Mouse (Mus musculus) forebrain, embryonic 11.5 days (tissue): ENCODE measurements around the gene Asb10. TPM values are rescaled to one million over a fixed set of nuclear protein-coding genes. Genes with fewer than 3 reads are reported as not detected.

Source experiments
- ATAC-seq: fragments of 200-750 bp; cut with Nextera tagmentation; replicated peaks from 2 replicates; pipeline ENCODE4 v1.8.0; 2017; ENCODE audit warnings: moderate TSS enrichment; ENCODE audit not compliant: low FRiP score
- DNase-seq: peaks from one replicate; pipeline ENCODE4 v3.0.0-alpha.2; 2017; ENCODE audit warnings: low spot score
- H3K27ac ChIP-seq: fragments of 300-500 bp; sonication (generic); 2 replicates; pipeline ENCODE4 v1.5.1; 2014; ENCODE audit warnings: low read depth, low read length
- H3K27me3 ChIP-seq: fragments of 300-500 bp; sonication (generic); 2 replicates; pipeline ENCODE4 v1.6.1; 2014; ENCODE audit warnings: mild to moderate bottlenecking, low read length, mixed read lengths; ENCODE audit not compliant: control insufficient read depth, insufficient read depth
- H3K36me3 ChIP-seq: fragments of 300-500 bp; sonication (generic); 2 replicates; pipeline ENCODE4 v1.6.1; 2014; ENCODE audit warnings: mild to moderate bottlenecking, low read length, moderate library complexity, mixed read lengths; ENCODE audit not compliant: control insufficient read depth, insufficient read depth
- H3K4me1 ChIP-seq: fragments of 300-500 bp; sonication (generic); replicated peaks from 2 replicates; pipeline ENCODE4 v1.6.1; 2014; ENCODE audit warnings: low read length, mixed read lengths; ENCODE audit not compliant: control insufficient read depth, insufficient read depth
- H3K4me2 ChIP-seq: fragments of 300-500 bp; sonication (generic); 2 replicates; pipeline ENCODE4 v1.6.1; 2014; ENCODE audit warnings: low read depth, mild to moderate bottlenecking, low read length, moderate library complexity, mixed read lengths; ENCODE audit not compliant: severe bottlenecking
- H3K4me3 ChIP-seq: fragments of 300-500 bp; sonication (generic); 2 replicates; pipeline ENCODE4 v1.5.1; 2014; ENCODE audit warnings: low read depth, low read length
- H3K9ac ChIP-seq: fragments of 300-500 bp; sonication (generic); 2 replicates; pipeline ENCODE4 v1.6.1; 2014; ENCODE audit warnings: low read length
- H3K9me3 ChIP-seq: fragments of 300-500 bp; sonication (generic); 2 replicates; pipeline ENCODE4 v1.6.1; 2016; ENCODE audit warnings: low read length, mixed read lengths; ENCODE audit not compliant: control insufficient read depth
- WGBS: fragments of 180-500 bp; shearing (Covaris S2); extraction: QIAGEN DNeasy Blood & Tissue Kit; methylation state at CpG from one replicate; pipeline ENCODE4 v1.1.7; 2014; 5-methylcytosine and 5-hydroxymethylcytosine counted together
- polyA plus RNA-seq: library from polyadenylated mRNA; unstranded; fragments of >200 nt; fragmentation: Nextera tagmentation; extraction: Ambion mirVana; gene quantifications from 2 replicates; pipeline ENCODE4 v1.2.1, GENCODE M21; 2014

The Asb10 gene
- polyA plus RNA-seq, 1 experiment from 2014 or later = not detected

DNA sequence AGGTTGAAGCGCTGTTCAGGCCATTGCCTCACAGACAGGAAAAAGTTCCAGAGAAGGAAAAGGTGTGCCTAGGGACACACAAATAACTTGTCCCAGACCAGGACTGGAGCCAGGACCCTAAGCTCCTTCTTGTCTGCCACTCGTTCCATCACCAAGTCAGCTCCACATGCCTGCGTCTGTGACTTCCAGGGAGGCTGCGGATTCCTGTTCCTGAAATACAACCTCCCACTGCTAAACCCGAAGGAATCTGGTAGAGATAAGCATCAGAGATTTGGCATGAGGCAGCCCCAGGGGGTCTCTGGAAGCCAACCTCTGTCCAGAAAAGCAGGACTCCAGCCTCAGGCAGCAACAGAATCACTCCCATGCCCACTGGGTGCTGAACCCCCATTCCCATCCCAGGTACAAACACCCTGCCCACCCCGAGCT lies 379 bp upstream of the Asb10 start:
- no peak for ATAC-seq

GRCm38 (mm10) chr5:24539571-24540296 lies 1.0 kb downstream of the Asb10 start:
- DNase-seq (no peak), ATAC-seq (no peak)
- H3K27me3 ChIP-seq = no peaks in the 10 kb centered on the region
- no peak overlapping the region for H3K27ac ChIP-seq
- no peaks in the 10 kb centered on the region for H3K9me3 ChIP-seq
- H3K4me3 ChIP-seq = no peak overlapping the region
- H3K4me1 ChIP-seq = no peaks in the 10 kb centered on the region
- no peak overlapping the region for H3K9ac ChIP-seq
- no peaks in the 10 kb centered on the region for H3K36me3 ChIP-seq
- 86% methylated on average over 22 of the region's 22 CpGs for WGBS
- no peak overlapping the region for H3K4me2 ChIP-seq

More for the DNA sequence above, 379 bp upstream of the Asb10 start:
- Histone ChIP-seq H3K9me3 (no peaks in the 10 kb centered on the region), H3K36me3 (no peaks in the 10 kb centered on the region), H3K4me3 (no peak overlapping the region), H3K27me3 (no peaks in the 10 kb centered on the region), H3K4me2 (no peak overlapping the region), H3K9ac (no peak overlapping the region), H3K4me1 (no peaks in the 10 kb centered on the region), H3K27ac (no peak overlapping the region)
- 43% methylated on average over 6 of the region's 6 CpGs for WGBS
- DNase-seq = no peak

- no peaks in the 10 kb centered on the region for H3K4me1 ChIP-seq
- H3K9me3 ChIP-seq = no peaks in the 10 kb centered on the region
- WGBS = 82% methylated on average over 16 of the region's 16 CpGs
- H3K4me3 ChIP-seq = no peak overlapping the region
- no peaks in the 10 kb centered on the region; the same call in 1 of the 2 replicates for H3K27me3 ChIP-seq
- no peak overlapping the region for H3K4me2 ChIP-seq
- no peaks in the 10 kb centered on the region for H3K36me3 ChIP-seq
- H3K9ac ChIP-seq = peak overlapping the region; percentile 10; the same call in 1 of the 2 replicates
- no peak overlapping the region for H3K27ac ChIP-seq
- ATAC-seq = no peak
- no peak for DNase-seq
Observed at GRCm38 (mm10) chr5:24537618-24538017, 3.2 kb downstream of the Asb10 start.

- Histone ChIP-seq H3K9me3 (no peaks in the 10 kb centered on the region), H3K36me3 (no peaks in the 10 kb centered on the region), H3K4me2 (no peak overlapping the region), H3K4me1 (no peaks in the 10 kb centered on the region), H3K27me3 (no peaks in the 10 kb centered on the region; the same call in 1 of the 2 replicates), H3K27ac (no peak overlapping the region), H3K9ac (no peak overlapping the region), H3K4me3 (no peak overlapping the region)
- 73% methylated on average over 5 of the region's 5 CpGs for WGBS
- DNase-seq (no peak), ATAC-seq (no peak)
Observed at GRCm38 (mm10) chr5:24536511-24536910, 4.3 kb downstream of the Asb10 start.

- 88% methylated on average over 3 of the region's 3 CpGs for WGBS
- H3K4me3 ChIP-seq = no peak overlapping the region
Observed at GRCm38 (mm10) chr5:24535731-24536130, 5.0 kb downstream of the Asb10 start.

DNA sequence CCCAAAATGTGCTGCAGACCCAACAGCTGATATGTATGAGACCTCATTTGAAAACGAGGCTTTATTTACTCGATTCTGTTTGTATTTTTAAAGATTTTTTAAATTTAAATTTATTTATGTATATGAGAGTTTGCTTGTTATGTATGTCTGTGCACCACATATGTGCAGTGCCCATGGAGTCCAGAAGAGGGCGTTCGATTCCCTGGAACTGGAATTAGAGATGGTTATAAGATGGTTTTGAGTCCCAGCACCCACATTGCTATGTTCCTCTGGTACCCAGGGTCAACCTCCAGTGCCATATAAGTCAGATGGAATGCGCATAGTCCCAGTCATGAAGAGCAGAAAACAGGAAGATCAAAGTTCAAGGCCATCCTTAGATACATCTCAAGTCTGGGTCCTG lies 6.5 kb downstream of the Asb10 start:
- DNase-seq (no peak), ATAC-seq (no peak)
- H3K4me1 ChIP-seq = no peaks in the 10 kb centered on the region
- no peaks in the 10 kb centered on the region for H3K9me3 ChIP-seq
- no peaks in the 10 kb centered on the region for H3K36me3 ChIP-seq
- H3K27me3 ChIP-seq = peaks cover 2% of the 10 kb centered on the region; the same call in 1 of the 2 replicates
- H3K4me2 ChIP-seq = no peak overlapping the region
- H3K9ac ChIP-seq = no peak overlapping the region
- WGBS = 57% methylated on average over 5 of the region's 5 CpGs
- no peak overlapping the region for H3K4me3 ChIP-seq
- H3K27ac ChIP-seq = no peak overlapping the region

More at GRCm38 (mm10) chr5:24535731-24536130, 5.0 kb downstream of the Asb10 start:
- Histone ChIP-seq H3K27ac (no peak overlapping the region), H3K4me2 (no peak overlapping the region), H3K4me1 (no peaks in the 10 kb centered on the region), H3K36me3 (no peaks in the 10 kb centered on the region), H3K9ac (no peak overlapping the region), H3K27me3 (no peaks in the 10 kb centered on the region; the same call in 1 of the 2 replicates), H3K9me3 (no peaks in the 10 kb centered on the region)
- no peak for ATAC-seq
- no peak for DNase-seq

DNA sequence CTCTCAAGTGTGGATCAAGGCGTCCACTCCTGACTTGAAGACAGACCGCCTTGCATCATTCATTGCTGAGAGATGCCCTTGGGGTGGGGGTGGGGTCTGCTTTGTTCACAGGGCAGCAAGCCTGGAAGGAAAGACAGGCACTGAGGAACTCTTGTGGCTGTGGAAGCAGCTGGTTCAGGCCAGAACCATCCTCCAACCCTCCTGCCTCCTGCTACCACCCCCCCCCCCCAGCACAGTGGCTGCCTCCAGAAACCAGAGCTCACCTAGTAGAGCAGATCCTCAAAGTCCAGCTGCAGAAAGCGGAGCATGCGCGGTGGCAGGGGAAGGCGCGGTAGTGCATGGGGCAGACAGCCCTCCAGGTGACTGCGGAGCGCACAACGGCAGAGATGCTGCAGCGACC lies 7.4 kb downstream of the Asb10 start:
- ATAC-seq (no peak), DNase-seq (no peak)
- Histone ChIP-seq H3K4me1 (no peaks in the 10 kb centered on the region), H3K27me3 (peaks cover 10% of the 10 kb centered on the region), H3K27ac (no peak overlapping the region), H3K4me2 (no peak overlapping the region), H3K36me3 (no peaks in the 10 kb centered on the region), H3K9ac (no peak overlapping the region), H3K9me3 (no peaks in the 10 kb centered on the region), H3K4me3 (no peak overlapping the region)
- 58% methylated on average over 11 of the region's 11 CpGs for WGBS

DNA sequence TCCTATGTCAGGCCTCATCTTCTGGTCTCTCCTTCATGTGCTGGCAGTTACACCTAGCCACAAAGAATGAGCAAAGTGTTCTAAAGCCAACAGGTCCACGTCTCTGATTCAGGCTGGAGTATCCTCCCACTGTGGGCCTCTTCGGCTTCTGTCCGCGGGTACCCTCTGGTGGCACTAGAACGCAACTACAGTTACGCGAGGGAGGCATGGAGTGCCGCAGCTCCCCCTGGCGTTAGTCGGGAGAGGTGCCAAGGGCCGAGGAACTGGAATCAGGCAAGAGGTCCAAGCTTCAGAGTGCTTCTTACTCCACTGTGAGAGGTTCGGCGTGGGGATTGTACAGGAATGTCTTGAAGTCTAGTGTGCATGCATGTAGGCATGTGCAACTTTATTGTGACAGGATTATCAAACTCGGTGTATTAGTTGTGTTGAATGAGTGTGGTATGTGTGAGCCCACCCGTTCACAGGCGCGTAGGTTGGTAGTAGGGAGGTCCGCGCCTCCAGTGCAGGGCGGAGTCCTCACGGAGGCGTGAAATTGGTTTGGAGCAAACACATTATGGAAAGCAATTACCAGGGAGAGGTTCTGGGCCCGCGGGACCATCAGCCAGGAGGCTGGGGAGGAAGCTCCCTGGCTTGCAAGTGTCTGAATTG lies 10.6 kb downstream of the Asb10 start:
- 20% methylated on average over 24 of the region's 24 CpGs for WGBS
- Histone ChIP-seq H3K9ac (no peak overlapping the region), H3K4me2 (no peak overlapping the region), H3K9me3 (no peaks in the 10 kb centered on the region), H3K4me3 (no peak overlapping the region), H3K27me3 (peaks cover 41% of the 10 kb centered on the region), H3K27ac (no peak overlapping the region), H3K36me3 (no peaks in the 10 kb centered on the region), H3K4me1 (peaks cover 14% of the 10 kb centered on the region)
- DNase-seq = peak; percentile 94
- peak; percentile 54 for ATAC-seq
